Mouse (Mus musculus) hindbrain, embryonic 14.5 days (tissue): ENCODE measurements around the gene Snrpc. TPM values are rescaled to one million over a fixed set of nuclear protein-coding genes. Genes with fewer than 3 reads are reported as not detected.
A peak's percentile ranks its signal among the peaks of the same experiment; 100 is the strongest.

ENCODE experiments used
- ATAC-seq: fragments of 200-750 bp; cut with Nextera tagmentation; 2 replicates; pipeline ENCODE4 v1.8.0; 2017; ENCODE audit warnings: moderate number of reproducible peaks, mild to moderate bottlenecking, moderate TSS enrichment, moderate library complexity; ENCODE audit not compliant: low FRiP score
- DNase-seq: peaks from one replicate; pipeline ENCODE4 v3.0.0-alpha.2; 2015; ENCODE audit warnings: low spot score
- H3K27ac ChIP-seq: fragments of 300-500 bp; sonication (generic); 2 replicates; pipeline ENCODE4 v1.5.1; 2014; ENCODE audit warnings: mild to moderate bottlenecking, moderate library complexity
- H3K27me3 ChIP-seq: fragments of 300-500 bp; sonication (generic); 2 replicates; pipeline ENCODE4 v1.6.1; 2014; ENCODE audit warnings: mild to moderate bottlenecking, low read length, mixed read lengths; ENCODE audit not compliant: control insufficient read depth, insufficient read depth
- H3K36me3 ChIP-seq: fragments of 300-500 bp; sonication (generic); replicated peaks from 2 replicates; pipeline ENCODE4 v1.6.1; 2014; ENCODE audit not compliant: control insufficient read depth, insufficient read depth
- H3K4me1 ChIP-seq: fragments of 300-500 bp; sonication (generic); replicated peaks from 2 replicates; pipeline ENCODE4 v1.6.1; 2014; ENCODE audit warnings: antibody characterized with exemption, low read length, mixed read lengths; ENCODE audit not compliant: control insufficient read depth, insufficient read depth
- H3K4me2 ChIP-seq: fragments of 300-500 bp; sonication (generic); replicated peaks from 2 replicates; pipeline ENCODE4 v1.6.1; 2014; ENCODE audit warnings: mild to moderate bottlenecking, moderate library complexity
- H3K4me3 ChIP-seq: fragments of 300-500 bp; sonication (generic); replicated peaks from 2 replicates; pipeline ENCODE4 v1.5.1; 2014; ENCODE audit warnings: mild to moderate bottlenecking, low read length
- H3K9ac ChIP-seq: fragments of 300-500 bp; sonication (generic); 2 replicates; pipeline ENCODE4 v1.6.1; 2014
- H3K9me3 ChIP-seq: fragments of 300-500 bp; sonication (generic); 2 replicates; pipeline ENCODE4 v1.6.1; 2016; ENCODE audit warnings: low read length; ENCODE audit not compliant: control insufficient read depth
- WGBS: fragments of 180-500 bp; shearing (Covaris S2); extraction: QIAGEN DNeasy Blood & Tissue Kit; methylation state at CpG from one replicate; pipeline ENCODE4 v1.1.7; 2014; 5-methylcytosine and 5-hydroxymethylcytosine counted together
- polyA plus RNA-seq: library from polyadenylated mRNA; unstranded; fragments of >200 nt; fragmentation: Nextera tagmentation; extraction: Ambion mirVana; gene quantifications from 2 replicates; pipeline ENCODE4 v1.2.1, GENCODE M21; 2014

Snrpc gene
- polyA plus RNA-seq, 1 experiment from 2014 or later, result 223 TPM

GRCm38 (mm10) chr17:27825539-27825938, 12.4 kb upstream of the Snrpc start:
- no peak for ATAC-seq
- H3K27me3 ChIP-seq, result no peaks in the 10 kb centered on the region
- H3K9ac ChIP-seq, result no peak overlapping the region
- H3K4me1 ChIP-seq, result peaks cover 5% of the 10 kb centered on the region; the same call in 1 of the 2 replicates
- H3K27ac ChIP-seq, result no peak overlapping the region
- WGBS, result 34% methylated on average over 3 of the region's 3 CpGs
- H3K4me3 ChIP-seq, result no peak overlapping the region
- no peaks in the 10 kb centered on the region for H3K36me3 ChIP-seq
- no peaks in the 10 kb centered on the region for H3K9me3 ChIP-seq
- DNase-seq, result no peak
- 0 out of 2 replicates have a peak overlapping the region, but pooled peaks have one; percentile 49 for H3K4me2 ChIP-seq

- H3K4me3 ChIP-seq, result peak overlapping the region; percentile 18
- H3K9ac ChIP-seq, result no peak overlapping the region
- peak overlapping the region; percentile 35; the same call in 1 of the 2 replicates for H3K27ac ChIP-seq
- WGBS, result 6% methylated on average over 22 of the region's 22 CpGs
- DNase-seq, result no peak
- H3K4me1 ChIP-seq, result peaks cover 2% of the 10 kb centered on the region; the same call in 1 of the 2 replicates
- ATAC-seq, result 0 out of 2 replicates have a peak, but pooled peaks have one; percentile 48
- H3K4me2 ChIP-seq, result peak overlapping the region; percentile 49
- H3K9me3 ChIP-seq, result no peaks in the 10 kb centered on the region
- no peaks in the 10 kb centered on the region for H3K36me3 ChIP-seq
- H3K27me3 ChIP-seq, result no peaks in the 10 kb centered on the region
Measured at GRCm38 (mm10) chr17:27825984-27826905, 11.7 kb upstream of the Snrpc start.

GRCm38 (mm10) chr17:27826908-27827383, 11.0 kb upstream of the Snrpc start:
- ATAC-seq (no peak; the same call in 1 of the 2 replicates), DNase-seq (no peak)
- Histone ChIP-seq H3K9ac (no peak overlapping the region), H3K4me2 (peak overlapping the region; percentile 49), H3K27ac (no peak overlapping the region), H3K9me3 (no peaks in the 10 kb centered on the region), H3K36me3 (no peaks in the 10 kb centered on the region), H3K4me3 (0 out of 2 replicates have a peak overlapping the region, but pooled peaks have one; percentile 18), H3K4me1 (no peaks in the 10 kb centered on the region), H3K27me3 (no peaks in the 10 kb centered on the region)
- WGBS, result 1% methylated on average over 8 of the region's 9 CpGs

GRCm38 (mm10) chr17:27827511-27827910, 10.4 kb upstream of the Snrpc start:
- Histone ChIP-seq H3K27me3 (no peaks in the 10 kb centered on the region), H3K9ac (no peak overlapping the region), H3K4me3 (no peak overlapping the region), H3K4me1 (no peaks in the 10 kb centered on the region), H3K36me3 (no peaks in the 10 kb centered on the region), H3K9me3 (no peaks in the 10 kb centered on the region), H3K4me2 (peak overlapping the region; percentile 49), H3K27ac (no peak overlapping the region)
- DNase-seq (no peak), ATAC-seq (no peak)
- 14% methylated on average over 6 of the region's 6 CpGs for WGBS

GRCm38 (mm10) chr17:27830411-27830810, 7.5 kb upstream of the Snrpc start:
- ATAC-seq, result no peak
- no peak overlapping the region for H3K27ac ChIP-seq
- H3K27me3 ChIP-seq, result no peaks in the 10 kb centered on the region
- H3K4me1 ChIP-seq, result no peaks in the 10 kb centered on the region
- no peak for DNase-seq
- no peak overlapping the region for H3K9ac ChIP-seq
- no peaks in the 10 kb centered on the region for H3K36me3 ChIP-seq
- H3K4me3 ChIP-seq, result no peak overlapping the region
- no peaks in the 10 kb centered on the region for H3K9me3 ChIP-seq
- no peak overlapping the region for H3K4me2 ChIP-seq
- 53% methylated on average over 7 of the region's 7 CpGs for WGBS

- ATAC-seq (peak; percentile 99), DNase-seq (peak; percentile 95)
- peaks cover 6% of the 10 kb centered on the region for H3K4me1 ChIP-seq
- H3K27ac ChIP-seq, result peak overlapping the region; percentile 62
- H3K27me3 ChIP-seq, result peaks cover 5% of the 10 kb centered on the region; the same call in 1 of the 2 replicates
- H3K9ac ChIP-seq, result peak overlapping the region; percentile 77
- H3K36me3 ChIP-seq, result peaks cover 31% of the 10 kb centered on the region
- peak overlapping the region; percentile 55 for H3K4me2 ChIP-seq
- 2% methylated on average over 35 of the region's 35 CpGs for WGBS
- no peaks in the 10 kb centered on the region for H3K9me3 ChIP-seq
- H3K4me3 ChIP-seq, result peak overlapping the region; percentile 75
Measured at GRCm38 (mm10) chr17:27839469-27840252, 1.7 kb downstream of the Snrpc start.

GRCm38 (mm10) chr17:27848351-27848750, 10.4 kb downstream of the Snrpc start:
- no peak for ATAC-seq
- Histone ChIP-seq H3K27ac (no peak overlapping the region), H3K9ac (no peak overlapping the region), H3K36me3 (peaks cover 95% of the 10 kb centered on the region), H3K4me1 (no peaks in the 10 kb centered on the region), H3K9me3 (no peaks in the 10 kb centered on the region), H3K4me3 (no peak overlapping the region), H3K27me3 (no peaks in the 10 kb centered on the region), H3K4me2 (no peak overlapping the region)
- DNase-seq, result no peak
- WGBS, result 97% methylated on average over 1 of the region's 1 CpGs

- Histone ChIP-seq H3K36me3 (peaks cover 76% of the 10 kb centered on the region), H3K27me3 (no peaks in the 10 kb centered on the region), H3K4me1 (no peaks in the 10 kb centered on the region), H3K9ac (no peak overlapping the region), H3K4me2 (no peak overlapping the region), H3K27ac (no peak overlapping the region), H3K4me3 (no peak overlapping the region), H3K9me3 (no peaks in the 10 kb centered on the region)
- WGBS, result 82% methylated on average over 3 of the region's 3 CpGs
- DNase-seq (no peak), ATAC-seq (no peak)
Measured at GRCm38 (mm10) chr17:27851076-27851475, 13.1 kb downstream of the Snrpc start.
